Mouse (Mus musculus) CD4-positive, CD25-positive, alpha-beta regulatory T cell, adult 4 months (primary cell): ENCODE data around the gene Sult2b1. TPM values are rescaled to one million over a fixed set of nuclear protein-coding genes. Genes with fewer than 3 reads are reported as not detected.

Experiments used
- ATAC-seq: one replicate; pipeline ENCODE4 v1.8.0; 2017
- polyA plus RNA-seq, 2 experiments: library from polyadenylated mRNA; unstranded; fragments of 100-300 nt; shearing (Covaris generic); gene quantifications; one replicate each; pipeline ENCODE4 v1.2.1; 2017

The Sult2b1 gene
- polyA plus RNA-seq, 2 experiments from 2014 or later = 3.1 to 5.2 TPM

DNA sequence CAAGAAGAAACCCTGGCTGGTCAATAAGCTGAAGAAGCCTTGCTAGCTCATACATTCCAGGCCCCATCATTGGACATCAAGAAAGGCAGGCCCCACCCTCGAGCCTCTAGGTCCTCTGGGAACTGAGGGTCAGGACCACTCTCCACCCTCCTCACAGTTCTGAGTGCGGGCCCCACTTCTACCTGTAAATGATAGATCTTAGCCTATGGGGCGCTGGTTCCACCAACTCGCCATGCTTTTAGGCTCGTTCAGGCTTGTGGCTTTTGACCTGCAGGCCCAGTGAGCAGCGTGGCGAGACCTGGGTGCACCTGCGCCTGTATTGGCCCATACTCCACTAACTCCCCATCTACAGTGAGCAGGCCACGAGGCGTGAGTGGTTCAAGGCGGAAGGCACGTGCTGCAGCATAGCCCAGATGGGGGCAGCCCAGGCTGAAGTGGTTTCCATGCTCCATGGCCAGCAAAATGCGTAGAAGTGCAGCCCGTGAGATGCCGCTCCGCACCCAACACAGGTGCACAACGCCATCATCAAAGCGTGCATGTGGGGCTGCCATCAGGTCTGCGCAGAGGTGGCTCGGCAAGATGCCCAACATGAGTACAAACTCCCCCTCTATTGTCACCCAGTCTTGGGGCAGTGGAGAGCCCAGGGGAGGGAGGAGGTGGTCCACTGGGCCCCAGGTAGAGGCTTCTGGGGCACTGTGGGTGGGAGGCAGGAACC, 73.8 kb downstream of the Sult2b1 start:
- ATAC-seq = no peak

- ATAC-seq = no peak
Measured at GRCm38 (mm10) chr7:45709677-45710355, 74.7 kb downstream of the Sult2b1 start.

DNA sequence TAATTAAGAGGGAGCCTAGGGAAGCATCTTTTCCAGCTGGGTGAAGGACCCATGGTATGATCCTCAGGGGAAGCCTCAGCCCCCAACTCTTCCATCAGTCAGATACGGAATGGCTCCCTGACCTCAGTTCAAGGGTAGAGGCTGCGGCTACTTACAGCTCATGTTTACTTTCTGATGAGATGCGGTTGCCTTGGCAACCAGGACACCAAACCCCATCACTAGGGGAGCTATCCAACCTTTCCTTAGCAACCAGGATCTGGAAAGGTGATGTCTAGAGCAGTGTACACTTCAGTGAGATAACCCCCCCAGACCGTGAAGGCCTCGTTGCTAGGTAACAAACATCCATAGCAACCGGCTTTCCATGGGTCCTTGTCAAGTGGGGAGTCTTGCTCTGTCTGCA, 75.4 kb downstream of the Sult2b1 start:
- no peak for ATAC-seq

DNA sequence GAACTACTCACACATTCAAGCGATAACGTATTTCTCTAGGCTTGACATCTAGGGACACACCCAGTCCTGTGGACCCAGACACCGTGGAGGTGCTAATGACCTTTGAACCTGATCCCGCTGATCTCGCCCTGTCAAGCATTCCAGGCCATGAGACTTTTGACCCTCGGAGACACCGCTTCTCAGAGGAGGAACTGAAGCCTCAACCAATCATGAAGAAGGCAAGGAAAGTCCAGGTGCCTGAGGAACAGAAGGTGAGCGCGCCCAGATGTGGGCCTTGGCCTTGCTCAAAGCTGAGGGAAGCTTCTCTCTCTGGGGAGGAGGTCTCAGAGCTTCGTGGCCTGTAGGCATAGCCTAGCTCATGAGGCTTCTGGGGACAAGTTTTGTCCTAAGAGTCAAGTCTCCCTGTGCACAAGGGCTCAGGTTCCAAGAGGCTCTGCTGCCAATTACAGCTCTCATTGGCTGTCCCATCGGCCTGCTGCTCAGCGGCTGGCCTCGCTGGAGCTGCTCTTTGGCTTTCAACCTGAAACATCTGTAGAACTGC, 76.2 kb downstream of the Sult2b1 start:
- ATAC-seq = no peak

GRCm38 (mm10) chr7:45707375-45707967, 77.0 kb downstream of the Sult2b1 start:
- ATAC-seq = peak; percentile 24

DNA sequence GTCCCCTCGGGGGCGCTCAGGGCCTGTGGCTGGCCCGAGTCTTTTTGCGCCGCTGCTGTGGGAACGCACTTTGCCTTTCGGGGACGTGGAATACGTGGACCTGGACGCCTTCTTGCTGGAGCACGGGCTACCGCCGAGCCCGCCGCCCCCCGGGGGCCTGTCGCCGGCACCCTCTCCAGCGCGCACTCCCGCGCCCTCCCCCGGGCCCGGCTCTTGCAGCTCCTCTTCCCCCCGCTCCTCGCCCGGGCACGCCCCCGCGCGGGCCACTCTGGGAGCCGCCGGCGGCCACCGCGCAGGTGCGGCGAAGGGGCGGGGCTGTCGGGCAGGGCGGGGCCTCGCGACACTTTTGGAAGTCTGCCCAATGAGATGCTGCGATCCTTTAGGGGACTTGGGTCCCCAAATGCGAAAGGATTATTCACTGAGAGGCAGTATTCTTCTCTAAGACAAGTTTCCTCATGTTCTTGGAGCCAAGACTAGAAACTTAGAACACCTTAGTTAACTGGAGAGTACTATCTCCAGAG, 77.7 kb downstream of the Sult2b1 start:
- ATAC-seq = peak; percentile 10

DNA sequence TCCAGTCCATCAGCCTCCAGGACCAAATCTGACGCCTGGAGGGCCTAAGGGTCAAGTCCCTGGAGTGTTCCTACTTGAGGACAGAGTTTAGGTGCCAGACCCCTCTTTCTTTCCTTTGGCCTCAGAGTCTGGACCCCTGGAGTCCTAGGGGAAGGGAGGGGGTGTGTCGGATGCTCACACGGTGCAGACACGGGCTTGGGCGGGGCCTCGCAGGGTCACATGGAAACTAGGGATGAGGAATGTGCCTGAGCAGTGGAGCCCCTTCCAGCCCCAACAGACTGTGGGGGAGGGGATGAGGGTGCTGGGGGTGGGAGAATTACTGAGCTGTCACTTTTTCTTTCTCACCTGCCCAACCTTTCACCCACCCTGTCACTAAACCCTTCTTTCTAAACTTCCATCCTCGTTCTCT, 78.6 kb downstream of the Sult2b1 start:
- ATAC-seq = no peak

GRCm38 (mm10) chr7:45705443-45705864, 79.0 kb downstream of the Sult2b1 start:
- ATAC-seq = no peak

GRCm38 (mm10) chr7:45704730-45705442, 79.6 kb downstream of the Sult2b1 start, which contains the start of gene Dbp:
TSS of gene Dbp (plus strand) at chr7:45705088.
- ATAC-seq = peak; percentile 80

DNA sequence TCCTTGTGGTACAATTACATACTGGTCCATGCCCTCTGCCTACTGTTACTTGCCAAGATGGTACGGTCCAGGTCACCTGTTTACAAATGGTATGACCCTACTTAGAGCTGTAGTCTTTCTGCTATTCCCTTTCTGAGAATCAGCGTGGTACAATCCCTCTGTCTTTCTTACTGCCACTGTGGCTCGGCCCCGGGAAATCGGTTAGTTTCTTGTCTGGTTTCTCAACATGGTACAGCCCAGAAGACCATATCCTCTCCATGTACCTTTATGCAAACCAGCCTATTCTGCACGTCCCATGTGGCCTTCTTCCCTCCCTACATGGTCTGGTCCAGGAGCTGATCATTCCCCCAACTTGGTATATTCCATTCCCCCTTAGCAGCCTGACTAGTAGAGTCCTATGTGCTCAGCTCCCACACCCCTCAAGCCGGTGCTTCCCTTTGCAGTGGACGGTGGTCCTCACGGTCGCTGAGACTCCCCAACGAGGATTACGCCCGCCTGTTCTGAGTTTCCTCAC, 80.4 kb downstream of the Sult2b1 start:
- peak; percentile 1 for ATAC-seq

GRCm38 (mm10) chr7:45703521-45704033, 80.9 kb downstream of the Sult2b1 start:
- ATAC-seq = no peak

GRCm38 (mm10) chr7:45702809-45703520, 81.5 kb downstream of the Sult2b1 start:
- ATAC-seq = no peak

DNA sequence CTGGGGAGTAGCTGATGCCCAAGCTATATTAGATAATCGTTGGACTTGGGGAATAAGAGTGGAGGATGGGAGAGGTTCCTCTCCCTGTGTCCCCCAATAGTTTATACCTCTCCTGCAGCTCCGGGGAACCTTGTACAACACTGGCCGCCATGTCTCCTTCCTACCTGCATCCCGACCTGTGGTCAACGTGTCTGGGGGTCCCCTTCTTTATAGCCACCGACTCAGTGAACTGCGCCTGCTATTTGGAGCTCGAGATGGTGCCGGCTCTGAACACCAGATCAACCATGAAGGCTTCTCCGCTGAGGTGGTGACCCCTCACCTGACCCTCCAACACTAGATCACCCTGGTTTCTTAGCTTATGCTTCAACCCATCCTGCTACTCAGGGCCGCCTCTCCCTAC, 82.2 kb downstream of the Sult2b1 start:
- no peak for ATAC-seq

- no peak for ATAC-seq
Measured at GRCm38 (mm10) chr7:45701607-45702006, 82.9 kb downstream of the Sult2b1 start.

DNA sequence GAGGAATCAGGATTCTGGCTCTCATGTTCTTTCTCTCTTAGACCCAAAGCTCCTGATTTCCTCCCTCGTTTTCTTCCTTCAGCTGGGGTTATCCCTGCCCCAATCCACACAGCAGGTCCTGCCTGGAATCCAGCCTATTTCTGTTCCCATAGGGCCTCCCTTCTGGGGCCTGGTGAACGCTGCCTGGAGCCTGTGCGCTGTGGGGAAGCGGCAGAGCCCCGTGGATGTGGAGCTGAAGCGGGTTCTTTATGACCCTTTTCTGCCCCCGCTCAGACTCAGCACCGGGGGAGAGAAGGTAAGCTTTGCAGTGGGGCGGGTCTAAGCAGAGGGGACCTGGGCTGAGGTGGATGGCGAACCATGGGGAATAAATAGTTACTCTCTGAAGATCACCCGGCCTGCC, 83.4 kb downstream of the Sult2b1 start:
- no peak for ATAC-seq

DNA sequence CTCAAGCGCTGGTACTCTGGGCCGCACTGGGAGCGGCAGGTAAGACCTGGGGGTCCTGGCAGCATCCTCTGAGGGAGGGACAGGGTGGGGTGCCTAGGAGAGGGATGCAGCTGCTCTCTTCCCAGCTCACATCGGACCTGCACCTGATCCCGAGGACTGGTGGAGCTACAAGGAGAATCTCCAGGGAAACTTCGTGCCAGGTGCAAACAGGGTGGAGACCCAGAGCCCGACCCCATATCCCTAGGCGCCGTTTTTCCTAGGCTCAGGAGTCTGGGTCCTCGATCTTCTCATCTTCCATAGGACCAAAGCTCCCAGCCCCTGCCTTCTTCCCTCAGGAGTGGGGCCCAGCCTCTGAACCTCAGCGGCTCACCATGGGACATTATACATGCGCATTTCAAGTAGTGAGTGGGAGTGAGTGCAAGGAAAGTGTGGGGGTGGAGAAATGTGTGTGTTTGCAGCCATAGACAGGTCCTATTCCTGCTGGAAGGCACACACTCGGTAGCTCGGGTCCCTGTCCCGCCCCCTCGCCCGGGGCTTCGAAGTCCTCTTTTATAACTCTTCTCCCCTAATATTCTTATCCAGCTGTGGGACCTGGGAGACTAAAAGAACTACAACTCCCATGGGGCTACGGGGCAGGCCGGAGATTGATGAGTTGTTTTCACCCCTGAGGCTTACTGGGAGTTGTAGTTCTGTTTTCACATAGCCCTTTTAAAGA, 84.0 kb downstream of the Sult2b1 start:
- peak; percentile 25 for ATAC-seq

DNA sequence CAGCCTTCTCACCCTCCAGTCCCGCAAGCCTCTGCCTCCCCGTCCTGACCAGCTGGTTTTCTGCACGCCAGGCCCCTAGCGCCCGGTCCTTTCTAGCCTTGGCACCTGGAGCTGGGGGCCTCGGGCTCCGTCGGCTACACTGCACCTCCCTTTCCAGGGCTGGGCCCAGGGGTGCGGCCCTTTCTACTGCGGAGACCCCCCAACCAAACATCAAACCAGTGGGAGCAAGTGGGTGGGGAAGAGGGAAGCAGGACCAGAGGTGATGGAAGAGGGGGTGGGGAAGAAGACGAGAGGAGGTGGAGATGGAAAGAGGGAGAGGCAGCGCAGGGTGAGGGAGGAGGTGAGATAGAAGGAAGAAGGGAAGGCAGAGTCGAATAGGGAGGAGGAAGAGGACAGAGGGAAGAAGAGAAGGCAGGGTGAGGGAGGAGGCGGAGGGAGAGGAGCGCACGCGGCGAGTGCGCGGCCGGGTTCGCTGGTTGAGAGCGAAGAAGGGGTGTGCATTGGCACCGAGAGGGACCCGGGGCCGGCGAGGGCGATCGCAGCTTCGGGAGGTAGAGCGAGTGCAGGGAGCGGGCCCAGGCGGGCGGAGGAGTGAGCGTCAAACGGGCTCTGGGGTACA, 84.8 kb downstream of the Sult2b1 start, which contains the start of gene Car11:
Car11 (plus strand) TSS at position 321 of the 619 bp plus-strand sequence.
- ATAC-seq = no peak

DNA sequence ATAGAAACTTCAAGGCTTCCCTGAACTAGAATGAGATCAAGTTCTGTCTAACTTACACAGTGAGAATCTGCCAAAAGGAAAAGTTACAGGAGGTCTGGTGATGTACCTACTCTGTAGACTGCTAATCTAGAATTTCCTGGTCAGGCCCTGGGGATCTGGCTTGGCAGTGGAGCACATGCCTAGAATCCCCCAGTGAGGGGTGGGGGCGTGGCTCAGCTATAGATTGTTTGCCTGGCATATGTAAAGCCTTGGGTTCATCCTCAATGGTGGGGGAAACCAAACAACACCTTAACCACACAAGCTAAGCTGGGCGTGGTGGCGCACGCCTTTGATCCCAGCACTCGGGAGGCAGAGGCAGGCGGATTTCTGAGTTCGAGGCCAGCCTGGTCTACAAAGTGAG, 86.6 kb downstream of the Sult2b1 start:
- no peak for ATAC-seq

- peak; percentile 37 for ATAC-seq
Measured at GRCm38 (mm10) chr7:45695098-45695497, 89.4 kb downstream of the Sult2b1 start.
